Mouse (Mus musculus): ENCODE results near the gene Kcnn1.

DNA sequence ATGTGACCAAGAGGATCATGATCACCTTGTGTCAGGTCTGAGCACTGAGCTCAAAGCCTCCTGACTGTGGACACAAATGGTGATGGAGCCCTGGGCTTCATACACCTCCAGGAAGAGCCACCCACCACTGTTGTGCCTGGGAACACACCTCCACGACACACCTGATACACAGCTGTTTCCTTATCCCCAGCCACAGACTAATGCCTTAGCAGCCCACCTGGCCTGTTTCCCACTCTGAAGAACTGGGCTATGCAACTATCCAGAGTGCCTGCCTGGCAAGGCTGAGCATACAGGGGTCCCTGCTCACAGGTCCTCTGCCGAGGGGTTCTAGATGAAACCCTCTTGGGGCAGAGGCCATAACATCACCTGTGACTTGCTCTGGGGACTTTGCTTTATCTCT lies 68.8 kb downstream of the Kcnn1 start:
- TF ChIP-seq CTCF (IDR thresholded peaks at IDR 0.05; ENCODE audit: borderline replicate concordance, insufficient read depth, low read depth, low read length) (no peak), POLR2A (IDR thresholded peaks at IDR 0.05; ENCODE audit: borderline replicate concordance, insufficient read depth, low read length) (no peak)

All from cerebellum, adult 2 months (tissue).